Mouse (Mus musculus) embryo, embryonic 11.5 days (tissue): ENCODE measurements around the gene Pfas.
"Not testable (repeated sequence)": the region's sequence is repeated elsewhere in the genome, so short reads cannot be mapped to it uniquely, and the experiment has no call there.

Experiments used
- DNase-seq: peaks from one replicate; pipeline ENCODE4 v3.0.0-alpha.2; 2012; ENCODE audit warnings: low read depth, low spot score

Pfas gene

GRCm38 (mm10) chr11:69015644-69016441 is 7.6 kb upstream of the Pfas start, which contains the start of gene Ctc1:
TSS of gene Ctc1 (plus strand) at chr11:69015911.
- peak; percentile 92 for DNase-seq

DNA sequence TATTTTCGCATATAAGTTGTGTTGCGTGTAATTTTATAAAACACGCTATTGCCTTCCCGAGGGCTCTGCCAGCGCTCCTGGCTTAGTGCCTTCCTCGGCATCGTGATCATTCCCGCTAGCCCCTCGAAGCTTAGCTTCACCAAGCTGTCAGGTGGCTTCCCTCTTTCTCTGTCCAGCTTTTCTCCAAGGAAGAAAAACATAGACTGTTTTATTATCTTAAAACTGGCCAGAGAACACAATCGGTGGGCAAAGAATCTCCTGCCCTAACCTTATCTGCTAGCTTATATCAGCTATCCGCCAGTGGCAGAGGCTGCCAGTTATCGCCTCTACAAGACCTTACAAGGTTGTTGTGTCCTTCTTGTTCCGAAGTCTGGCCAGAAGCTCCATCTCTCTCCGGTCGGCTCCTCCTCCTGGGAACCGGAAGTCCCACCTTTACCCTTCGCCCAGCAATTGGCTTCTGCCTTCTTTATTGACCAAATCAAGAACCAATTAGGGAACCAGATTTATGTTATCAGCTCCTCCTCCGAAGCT is 3.9 kb upstream of the Pfas start:
- peak; percentile 73 for DNase-seq

DNA sequence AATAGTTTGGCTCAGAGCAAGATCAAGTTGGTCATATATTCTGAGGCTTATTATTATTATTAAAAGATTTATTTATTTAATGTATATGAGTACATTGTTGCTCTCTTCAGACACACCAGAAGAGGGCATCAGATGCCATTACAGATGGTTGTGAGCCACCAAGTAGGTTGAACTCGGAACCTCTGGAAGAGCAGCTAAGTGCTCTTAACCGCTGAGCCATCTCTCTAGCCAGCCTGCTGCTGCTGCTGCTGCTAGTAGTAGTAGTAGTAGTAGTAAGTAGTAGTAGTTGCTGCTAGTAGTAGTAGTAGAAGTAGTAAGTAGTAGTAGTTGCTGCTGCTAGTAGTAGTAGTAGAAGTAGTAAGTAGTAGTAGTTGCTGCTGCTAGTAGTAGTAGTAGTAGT is 3.2 kb upstream of the Pfas start:
- not testable (repeated sequence) for DNase-seq

- no peak for DNase-seq
These were observed 2.4 kb upstream of the Pfas start for GRCm38 (mm10) chr11:69010400-69011323.

DNA sequence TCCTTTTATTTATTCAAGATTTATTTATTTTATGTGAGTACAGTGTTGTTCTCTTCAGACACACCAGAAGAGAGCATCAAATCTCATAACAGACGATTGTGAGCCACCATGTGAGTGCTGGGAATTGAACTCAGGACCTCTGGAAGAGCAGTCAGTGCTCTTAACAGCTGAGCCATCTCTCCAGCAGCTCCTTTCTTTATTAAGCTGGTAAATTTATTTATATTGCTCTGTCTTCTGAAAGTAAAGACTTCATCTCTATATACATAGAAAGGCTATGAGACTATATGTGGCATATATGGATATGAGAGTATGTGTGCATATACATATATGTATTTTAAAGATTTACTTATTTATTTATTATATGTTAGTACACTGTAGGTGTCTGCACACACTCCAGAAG is 1.2 kb upstream of the Pfas start:
- no peak for DNase-seq

DNA sequence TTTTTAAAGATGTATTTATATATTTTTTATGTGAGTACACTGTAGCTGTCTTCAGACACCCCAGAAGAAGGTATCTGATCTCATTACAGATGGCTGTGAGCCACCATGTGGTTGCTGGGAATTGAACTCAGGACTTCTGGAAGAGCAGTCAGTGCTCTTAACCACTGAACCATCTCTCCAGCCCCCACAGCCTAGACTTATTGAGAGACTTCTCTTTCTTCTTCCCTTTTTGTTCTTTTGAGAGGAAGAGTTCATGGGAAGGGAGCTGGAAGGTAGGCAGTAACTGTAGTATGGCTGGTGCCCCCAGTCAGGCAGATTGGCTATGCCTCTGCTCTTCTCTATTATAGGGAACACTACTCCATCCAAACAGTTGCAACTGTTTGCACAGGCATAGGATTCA is 1.7 kb downstream of the Pfas start:
- DNase-seq = not testable (repeated sequence)

DNA sequence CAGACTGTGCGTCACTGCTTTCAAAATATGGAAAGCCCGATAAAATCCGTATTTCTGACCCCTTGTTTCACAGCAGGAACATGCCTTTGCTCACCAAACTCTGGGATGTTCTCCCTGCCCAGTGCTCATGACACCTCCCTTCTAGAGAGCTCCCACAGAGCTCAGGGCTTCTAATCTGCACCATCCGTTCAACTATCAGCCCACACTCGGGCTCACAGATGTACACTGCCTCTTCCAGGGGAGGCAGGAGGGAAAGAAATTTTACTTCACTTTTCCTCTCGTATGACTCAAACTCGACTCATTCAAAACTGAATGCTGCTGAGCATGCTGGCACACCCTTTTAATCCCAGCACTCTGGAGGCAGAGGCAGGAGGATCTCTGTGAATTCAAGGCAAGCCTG is 3.1 kb downstream of the Pfas start:
- DNase-seq = no peak

DNA sequence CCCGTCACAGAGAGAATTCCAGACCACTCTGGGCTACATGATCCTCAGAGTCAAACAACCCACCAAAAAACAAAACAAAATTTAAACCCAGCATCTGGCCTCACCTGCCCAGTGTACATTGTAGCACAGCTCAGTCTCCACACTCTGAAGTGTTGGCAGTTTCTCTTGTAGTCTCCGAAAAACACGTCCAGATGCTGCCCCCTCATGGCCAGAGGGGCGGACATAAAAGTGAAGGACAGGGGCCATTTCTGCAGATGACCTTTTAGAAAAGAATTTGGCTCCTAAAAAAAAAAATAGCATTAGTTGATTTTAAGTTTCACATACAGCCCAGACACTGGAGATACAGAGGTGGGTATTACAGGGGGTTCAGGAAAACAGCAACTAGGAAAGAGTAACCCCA is 4.7 kb downstream of the Pfas start:
- no peak for DNase-seq

DNA sequence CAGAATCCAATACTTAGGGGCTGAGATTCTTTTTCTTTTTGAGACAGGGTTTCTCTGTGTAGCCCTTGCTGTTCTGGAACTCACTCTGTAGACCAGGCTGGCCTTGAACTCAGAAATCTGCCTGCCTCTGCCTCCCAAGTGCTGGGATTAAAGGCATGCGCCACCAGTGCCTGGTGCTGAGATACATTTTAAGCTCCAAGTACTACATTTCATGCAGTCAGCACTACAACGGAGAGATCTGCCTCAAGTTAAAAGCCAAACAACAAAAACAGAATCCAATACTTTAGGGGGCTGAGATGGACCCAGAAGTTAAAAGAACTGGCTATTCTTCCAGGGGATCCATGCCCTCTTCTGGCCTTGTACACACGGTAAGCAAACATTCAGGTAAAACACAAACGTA is 5.5 kb downstream of the Pfas start:
- DNase-seq = not testable (repeated sequence)

DNA sequence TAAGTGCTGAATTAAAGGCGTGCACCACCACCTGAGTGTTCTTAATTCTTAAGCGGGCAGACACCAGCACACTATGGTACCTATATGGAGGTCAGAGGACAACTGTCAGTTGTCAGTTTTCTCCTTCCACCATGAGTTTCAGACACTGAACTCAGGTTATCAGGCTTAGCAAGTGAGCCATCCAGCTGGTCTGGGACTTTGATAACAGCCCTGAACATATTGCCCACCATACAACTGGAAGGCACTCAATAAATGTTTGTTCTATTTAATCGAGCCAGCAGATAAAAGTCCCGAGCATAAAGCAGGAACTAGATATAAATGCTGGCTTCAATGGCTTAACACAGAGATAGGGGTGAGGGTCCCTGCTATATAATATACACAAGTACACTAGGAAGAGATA is 11.2 kb downstream of the Pfas start:
- DNase-seq = no peak

DNA sequence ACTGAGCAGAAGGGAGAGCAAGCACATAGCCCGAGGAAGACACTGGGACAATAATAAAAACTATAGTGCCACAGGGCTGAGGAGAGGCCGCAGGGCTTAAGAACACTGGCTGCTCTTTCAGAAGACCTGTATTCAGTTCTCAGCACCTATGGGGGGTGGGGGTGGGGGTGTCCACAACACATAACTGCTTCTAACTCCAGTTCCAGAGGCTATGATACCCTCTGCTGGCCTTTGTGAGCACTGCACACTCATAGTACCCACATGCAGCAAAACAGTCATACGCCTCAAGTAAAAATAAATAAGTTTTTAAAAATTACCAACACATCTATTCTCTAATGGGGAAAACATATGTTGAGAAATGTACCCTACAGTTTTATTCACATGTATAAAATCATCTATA is 13.9 kb downstream of the Pfas start:
- DNase-seq = no peak

DNA sequence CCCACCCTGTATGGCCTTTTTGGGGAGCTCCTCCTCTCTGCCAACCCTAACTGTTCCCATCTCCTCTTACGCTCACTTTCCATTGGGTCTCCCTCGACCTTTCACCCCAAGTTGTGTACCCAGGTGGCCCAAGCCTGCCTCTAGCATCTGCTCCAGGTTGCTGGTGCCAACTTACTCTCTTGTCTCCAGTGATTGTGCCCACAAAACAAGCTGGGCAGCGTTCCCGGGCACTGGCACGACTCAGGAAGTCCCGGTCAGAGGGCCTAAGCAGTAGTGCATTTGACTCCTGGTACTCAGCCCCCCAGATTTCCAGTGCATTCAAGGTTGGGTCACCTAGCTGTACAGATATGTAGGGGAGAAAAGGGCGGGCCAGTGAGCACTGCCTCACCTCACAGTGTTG is 15.1 kb downstream of the Pfas start:
- no peak for DNase-seq

DNA sequence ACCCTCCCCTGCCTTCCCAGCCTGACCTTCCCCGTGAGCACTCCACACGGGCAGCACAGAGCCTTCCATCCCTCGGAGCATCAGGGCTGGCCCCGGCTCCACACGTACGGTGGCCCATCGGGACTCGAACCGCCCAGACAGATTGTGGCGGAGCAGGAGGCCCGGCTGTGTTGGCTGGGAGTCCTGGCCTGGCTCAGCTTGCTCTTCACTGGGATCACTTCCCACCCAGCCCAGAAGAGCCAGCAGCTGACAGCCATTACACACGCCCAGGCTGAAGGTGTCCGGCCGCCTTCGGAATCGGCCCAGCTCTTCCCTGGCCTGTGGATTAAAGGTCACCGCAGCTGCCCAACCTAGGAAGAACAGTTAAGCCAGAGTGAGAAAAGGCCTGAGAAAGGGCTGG is 19.9 kb downstream of the Pfas start:
- DNase-seq = no peak

DNA sequence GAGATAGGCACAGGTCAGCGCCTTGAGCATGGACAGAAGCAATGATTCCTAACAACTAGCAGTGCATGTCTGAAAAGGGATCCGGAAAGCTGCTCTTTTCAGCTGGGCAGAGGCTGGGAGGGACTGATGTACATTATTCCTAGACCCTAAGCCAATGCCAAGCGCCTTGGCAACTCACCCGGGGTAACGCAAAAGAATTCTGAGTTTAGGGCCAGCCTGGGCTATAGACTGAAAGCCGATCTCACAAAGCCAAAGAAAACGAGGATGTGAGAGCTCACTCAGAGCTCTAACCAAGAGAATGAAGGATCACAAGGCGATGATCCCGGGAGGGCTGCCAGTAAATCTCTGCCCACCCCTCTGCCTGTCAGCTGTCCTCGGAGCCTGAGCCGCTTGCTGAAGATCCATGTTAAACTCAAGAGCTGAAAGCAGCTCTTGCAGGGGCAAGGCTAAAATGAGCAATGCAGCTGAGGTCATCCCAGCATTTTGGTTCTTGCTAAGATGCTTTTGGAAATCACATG is 20.8 kb downstream of the Pfas start:
- no peak for DNase-seq

DNA sequence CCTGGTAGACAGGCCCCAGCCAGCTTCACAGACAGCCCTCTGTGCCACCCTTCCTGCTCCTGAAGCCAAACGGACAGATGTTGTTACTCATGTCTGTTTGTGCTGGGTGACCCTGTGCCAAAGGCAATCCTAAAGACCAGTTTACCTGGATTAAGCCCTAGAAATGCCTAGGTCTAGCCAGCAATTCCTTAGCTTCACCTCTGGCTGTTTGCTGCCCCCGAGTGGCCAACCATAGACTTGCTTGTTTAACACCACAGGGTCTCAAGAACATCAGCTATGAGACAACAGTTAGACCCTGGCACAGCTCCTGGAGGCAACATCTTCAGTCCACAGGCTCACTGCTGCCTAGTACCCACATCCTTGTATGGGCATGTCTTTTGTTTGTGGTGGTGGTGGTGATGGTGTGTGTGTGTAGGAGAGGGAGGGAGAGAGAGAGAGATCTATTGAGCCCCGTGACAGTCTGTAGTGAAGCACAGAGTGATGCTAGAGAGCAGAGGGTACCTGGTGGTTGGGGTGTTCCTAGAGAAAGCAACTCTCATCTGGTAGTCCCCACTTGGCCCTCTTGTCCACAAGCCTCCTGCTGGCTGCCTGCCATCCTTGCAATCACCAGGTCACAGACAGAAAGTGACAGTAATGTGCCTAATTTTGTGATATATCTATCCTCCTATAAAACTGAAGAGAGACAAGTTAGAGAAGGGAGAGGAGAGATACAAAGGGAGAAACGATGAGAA is 25.5 kb downstream of the Pfas start:
- peak; percentile 71 for DNase-seq

GRCm38 (mm10) chr11:68980919-68981318 is 27.3 kb downstream of the Pfas start:
- DNase-seq = no peak

DNA sequence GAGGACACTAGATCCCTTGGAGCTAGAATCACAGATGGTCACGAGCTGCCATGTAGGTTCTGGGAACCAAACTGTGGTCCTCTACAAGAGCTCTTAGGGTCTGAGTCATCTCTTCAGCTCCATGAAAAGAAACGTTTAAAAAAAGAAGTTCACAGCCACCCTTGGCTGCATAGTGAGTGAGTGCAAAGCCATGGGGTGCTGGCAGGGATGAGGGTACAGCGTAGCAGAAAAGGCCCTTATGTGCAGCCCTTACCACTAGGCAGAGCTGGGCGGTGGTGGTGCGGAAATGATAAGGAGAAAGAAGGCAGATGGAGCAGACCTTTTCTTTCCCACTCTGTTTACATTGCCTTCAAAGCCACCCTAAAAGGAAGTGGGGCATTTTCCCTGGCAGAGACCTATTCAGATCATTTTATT is 28.9 kb downstream of the Pfas start:
- no peak for DNase-seq

- DNase-seq = no peak
These were observed 32.7 kb downstream of the Pfas start for GRCm38 (mm10) chr11:68975601-68976000.

DNA sequence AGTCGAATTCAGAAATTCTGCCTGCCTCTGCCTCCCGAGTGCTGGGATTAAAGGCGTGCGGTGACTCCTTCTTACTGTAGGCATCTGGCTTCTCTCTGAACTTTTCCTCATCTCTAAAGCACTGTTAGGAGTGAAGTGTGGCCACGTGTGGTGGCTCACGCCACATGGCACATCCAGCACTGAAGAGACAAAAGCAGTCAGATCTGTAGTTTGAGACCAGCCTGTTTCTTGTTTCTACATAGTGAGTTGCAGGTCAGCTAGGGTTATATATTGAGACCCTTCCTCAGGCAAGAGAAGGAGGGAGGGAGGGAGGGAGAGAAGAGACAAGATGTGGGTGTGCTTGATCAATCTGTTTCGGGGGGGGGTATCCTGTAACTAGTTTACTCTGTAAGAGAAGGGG is 33.2 kb downstream of the Pfas start, which contains the start of gene Rangrf:
Gene Rangrf (minus strand): TSS at position 101 of the 400 bp plus-strand sequence.
- no peak for DNase-seq

- no peak for DNase-seq
These were observed 34.2 kb downstream of the Pfas start for GRCm38 (mm10) chr11:68974059-68974450.
